Mouse (Mus musculus) hindbrain, embryonic 10.5 days (tissue): ENCODE data around the gene Syngr2. TPM values are rescaled to one million over a fixed set of nuclear protein-coding genes. Genes with fewer than 3 reads are reported as not detected.
A peak's percentile ranks its signal among the peaks of the same experiment; 100 is the strongest.

ENCODE experiments used
- DNase-seq: peaks from one replicate; pipeline ENCODE4 v3.0.0-alpha.2; 2017; ENCODE audit warnings: low spot score
- H3K27ac ChIP-seq: fragments of 300-500 bp; sonication (generic); 2 replicates; pipeline ENCODE4 v1.5.1; 2016; ENCODE audit warnings: mild to moderate bottlenecking, moderate library complexity
- H3K27me3 ChIP-seq: fragments of 300-500 bp; sonication (generic); 2 replicates; pipeline ENCODE4 v1.6.1; 2016; ENCODE audit warnings: mild to moderate bottlenecking; ENCODE audit not compliant: poor library complexity, insufficient read depth, severe bottlenecking
- H3K36me3 ChIP-seq: fragments of 300-500 bp; sonication (generic); 2 replicates; pipeline ENCODE4 v1.6.1; 2016; ENCODE audit warnings: mild to moderate bottlenecking, moderate library complexity
- H3K4me1 ChIP-seq: fragments of 300-500 bp; sonication (generic); replicated peaks from 2 replicates; pipeline ENCODE4 v1.6.1; 2016; ENCODE audit warnings: mild to moderate bottlenecking
- H3K4me3 ChIP-seq: fragments of 300-500 bp; sonication (generic); 2 replicates; pipeline ENCODE4 v1.5.1; 2016; ENCODE audit warnings: mild to moderate bottlenecking, moderate library complexity
- H3K9me3 ChIP-seq: fragments of 300-500 bp; sonication (generic); 2 replicates; pipeline ENCODE4 v1.6.1; 2016; ENCODE audit warnings: mild to moderate bottlenecking, moderate library complexity
- WGBS: fragments of 180-500 bp; shearing (Covaris S2); methylation state at CpG from one replicate; pipeline ENCODE4 v1.1.7; 2016; 5-methylcytosine and 5-hydroxymethylcytosine counted together
- polyA plus RNA-seq: library from polyadenylated mRNA; unstranded; fragments of >200 nt; fragmentation: Nextera tagmentation; extraction: Ambion mirVana; gene quantifications from 2 replicates; pipeline ENCODE4 v1.2.1, GENCODE M21; 2016

The Syngr2 gene
- polyA plus RNA-seq, 1 experiment from 2014 or later: 33.7 TPM

GRCm38 (mm10) chr11:117852875-117853274, 43.4 kb downstream of the Syngr2 start:
- H3K27me3 ChIP-seq: no peaks in the 10 kb centered on the region
- H3K4me3 ChIP-seq: no peak overlapping the region
- H3K36me3 ChIP-seq: peaks cover 69% of the 10 kb centered on the region
- no peak overlapping the region for H3K27ac ChIP-seq
- DNase-seq: no peak
- H3K4me1 ChIP-seq: peaks cover 30% of the 10 kb centered on the region
- WGBS: 92% methylated on average over 3 of the region's 3 CpGs
- peaks cover 7% of the 10 kb centered on the region; the same call in 1 of the 2 replicates for H3K9me3 ChIP-seq

GRCm38 (mm10) chr11:117854241-117854640, 44.8 kb downstream of the Syngr2 start:
- Histone ChIP-seq H3K36me3 (peaks cover 74% of the 10 kb centered on the region), H3K4me1 (peaks cover 26% of the 10 kb centered on the region), H3K9me3 (peaks cover 7% of the 10 kb centered on the region; the same call in 1 of the 2 replicates), H3K4me3 (no peak overlapping the region), H3K27me3 (peaks cover 9% of the 10 kb centered on the region), H3K27ac (no peak overlapping the region)
- DNase-seq: no peak
- WGBS: 91% methylated on average over 9 of the region's 9 CpGs

GRCm38 (mm10) chr11:117855360-117855759, 45.9 kb downstream of the Syngr2 start:
- H3K36me3 ChIP-seq: peaks cover 74% of the 10 kb centered on the region
- H3K4me1 ChIP-seq: peaks cover 26% of the 10 kb centered on the region
- 93% methylated on average over 5 of the region's 5 CpGs for WGBS
- H3K27ac ChIP-seq: no peak overlapping the region
- H3K9me3 ChIP-seq: peaks cover 7% of the 10 kb centered on the region; the same call in 1 of the 2 replicates
- H3K27me3 ChIP-seq: peaks cover 20% of the 10 kb centered on the region
- no peak for DNase-seq
- H3K4me3 ChIP-seq: no peak overlapping the region

- H3K27ac ChIP-seq: no peak overlapping the region
- H3K27me3 ChIP-seq: peaks cover 26% of the 10 kb centered on the region
- WGBS: 82% methylated on average over 1 of the region's 1 CpGs
- DNase-seq: no peak
- H3K4me1 ChIP-seq: peaks cover 27% of the 10 kb centered on the region
- H3K36me3 ChIP-seq: peaks cover 72% of the 10 kb centered on the region
- H3K4me3 ChIP-seq: no peak overlapping the region
- H3K9me3 ChIP-seq: peaks cover 7% of the 10 kb centered on the region; the same call in 1 of the 2 replicates
Measured at GRCm38 (mm10) chr11:117855975-117856374, 46.5 kb downstream of the Syngr2 start.

- Histone ChIP-seq H3K4me1 (peaks cover 28% of the 10 kb centered on the region), H3K4me3 (no peak overlapping the region), H3K27ac (no peak overlapping the region), H3K9me3 (peaks cover 7% of the 10 kb centered on the region; the same call in 1 of the 2 replicates), H3K27me3 (peaks cover 41% of the 10 kb centered on the region), H3K36me3 (peaks cover 57% of the 10 kb centered on the region)
- no peak for DNase-seq
- 94% methylated on average over 10 of the region's 10 CpGs for WGBS
Measured at GRCm38 (mm10) chr11:117857462-117857861, 48.0 kb downstream of the Syngr2 start.

GRCm38 (mm10) chr11:117858392-117858791, 48.9 kb downstream of the Syngr2 start:
- H3K4me3 ChIP-seq: no peak overlapping the region
- peaks cover 38% of the 10 kb centered on the region for H3K4me1 ChIP-seq
- peaks cover 7% of the 10 kb centered on the region; the same call in 1 of the 2 replicates for H3K9me3 ChIP-seq
- no peak for DNase-seq
- peaks cover 48% of the 10 kb centered on the region for H3K36me3 ChIP-seq
- 63% methylated on average over 3 of the region's 3 CpGs for WGBS
- H3K27ac ChIP-seq: 0 out of 2 replicates have a peak overlapping the region, but pooled peaks have one; percentile 5
- H3K27me3 ChIP-seq: peaks cover 50% of the 10 kb centered on the region

GRCm38 (mm10) chr11:117860601-117861000, 51.1 kb downstream of the Syngr2 start, which contains the start of gene Tmem235:
Gene Tmem235, plus strand, starts transcription at chr11:117860752.
- peaks cover 7% of the 10 kb centered on the region; the same call in 1 of the 2 replicates for H3K9me3 ChIP-seq
- peaks cover 70% of the 10 kb centered on the region for H3K27me3 ChIP-seq
- peak within 1 kb of the TSS; percentile 7 for H3K4me3 ChIP-seq
- peaks cover 60% of the 10 kb centered on the region for H3K4me1 ChIP-seq
- H3K27ac ChIP-seq: peak within 1 kb of the TSS; percentile 9; the same call in 1 of the 2 replicates
- DNase-seq: no peak
- 4% methylated on average over 23 of the region's 23 CpGs for WGBS
- H3K36me3 ChIP-seq: peaks cover 28% of the 10 kb centered on the region

GRCm38 (mm10) chr11:117863174-117863856, 53.8 kb downstream of the Syngr2 start:
- no peak overlapping the region for H3K4me3 ChIP-seq
- peaks cover 76% of the 10 kb centered on the region for H3K27me3 ChIP-seq
- peaks cover 77% of the 10 kb centered on the region for H3K4me1 ChIP-seq
- 0 out of 2 replicates have a peak, but pooled peaks cover 3% of the 10 kb centered on the region for H3K36me3 ChIP-seq
- 0 out of 2 replicates have a peak overlapping the region, but pooled peaks have one; percentile 1 for H3K27ac ChIP-seq
- no peak for DNase-seq
- no peaks in the 10 kb centered on the region for H3K9me3 ChIP-seq
- WGBS: 32% methylated on average over 11 of the region's 11 CpGs

Other genes with a start within 250 kb of the Syngr2 start
- gene Tnrc6c, start 155.4 kb upstream of the Syngr2 start, polyA plus RNA-seq: 11.1 and 14.4 TPM in 2 replicates
- gene Tmc8, start 27.6 kb upstream of the Syngr2 start, polyA plus RNA-seq: 1.5 TPM in 2 replicates
- 13.3 and 17.9 TPM in 2 replicates for gene Tmc6, start 27.5 kb upstream of the Syngr2 start, polyA plus RNA-seq
- gene 6030468B19Rik, start 12.0 kb upstream of the Syngr2 start, polyA plus RNA-seq: 1.2 and 2.2 TPM in 2 replicates
- gene Gm20708, start within 50 bp of the Syngr2 start, polyA plus RNA-seq: 0.30 and 0.31 TPM in 2 replicates
- 3.8 and 4.0 TPM in 2 replicates for gene Afmid, start 16.3 kb downstream of the Syngr2 start, polyA plus RNA-seq
- gene Tk1, start 16.4 kb downstream of the Syngr2 start, polyA plus RNA-seq: 106 and 132 TPM in 2 replicates
- gene Birc5, start 39.6 kb downstream of the Syngr2 start, polyA plus RNA-seq: 338 and 392 TPM in 2 replicates
- gene Tmem235, start 51.1 kb downstream of the Syngr2 start, polyA plus RNA-seq: not detected in 2 replicates
- gene Tha1, start 63.8 kb downstream of the Syngr2 start, polyA plus RNA-seq: 3.5 and 3.8 TPM in 2 replicates
- gene Socs3, start 160.4 kb downstream of the Syngr2 start, polyA plus RNA-seq: 12.5 and 14.2 TPM in 2 replicates
- 46.2 and 51.9 TPM in 2 replicates for gene Pgs1, start 176.6 kb downstream of the Syngr2 start, polyA plus RNA-seq